Mouse (Mus musculus): ENCODE data around the gene Rbm20. TPM values are rescaled to one million over a fixed set of nuclear protein-coding genes. Genes with fewer than 3 reads are reported as not detected.

Gene Rbm20
- polyA plus RNA-seq, 1 experiment from 2014 or later: 4.0 TPM

DNA sequence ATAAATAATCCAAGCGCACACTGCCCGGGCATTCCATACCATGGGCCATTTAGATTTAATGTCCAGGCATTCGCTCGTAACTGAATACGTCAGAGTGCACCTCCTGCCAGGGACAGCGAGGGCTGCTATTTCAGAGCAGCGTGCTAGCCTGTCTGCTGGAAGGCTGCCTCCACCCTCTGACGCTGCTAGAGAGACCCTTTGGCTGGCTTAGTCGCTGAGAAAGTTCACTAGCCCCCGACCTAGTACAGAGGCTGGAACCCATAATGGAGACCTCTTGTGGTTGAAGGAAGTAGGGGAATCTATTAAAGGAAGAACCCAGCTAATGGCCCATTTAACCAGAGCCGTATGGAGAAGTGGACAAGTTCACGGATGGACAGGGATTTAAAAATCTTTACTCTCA lies 49.2 kb downstream of the Rbm20 start:
- H3K9ac ChIP-seq: no peak overlapping the region
- no peaks in the 10 kb centered on the region for H3K9me3 ChIP-seq
- H3K4me3 ChIP-seq: peak overlapping the region; percentile 25
- no peaks in the 10 kb centered on the region for H3K36me3 ChIP-seq
- ATAC-seq (ENCODE audit: insufficient number of reproducible peaks, low FRiP score, low TSS enrichment, low read depth): 0 out of 2 replicates have a peak, but pooled peaks have one; percentile 36
- H3K4me2 ChIP-seq: peak overlapping the region; percentile 40
- WGBS: 18% methylated on average over 12 of the region's 12 CpGs
- peaks cover 18% of the 10 kb centered on the region for H3K4me1 ChIP-seq
- H3K27ac ChIP-seq: no peak overlapping the region
- H3K27me3 ChIP-seq: peaks cover 3% of the 10 kb centered on the region; the same call in 1 of the 2 replicates

DNA sequence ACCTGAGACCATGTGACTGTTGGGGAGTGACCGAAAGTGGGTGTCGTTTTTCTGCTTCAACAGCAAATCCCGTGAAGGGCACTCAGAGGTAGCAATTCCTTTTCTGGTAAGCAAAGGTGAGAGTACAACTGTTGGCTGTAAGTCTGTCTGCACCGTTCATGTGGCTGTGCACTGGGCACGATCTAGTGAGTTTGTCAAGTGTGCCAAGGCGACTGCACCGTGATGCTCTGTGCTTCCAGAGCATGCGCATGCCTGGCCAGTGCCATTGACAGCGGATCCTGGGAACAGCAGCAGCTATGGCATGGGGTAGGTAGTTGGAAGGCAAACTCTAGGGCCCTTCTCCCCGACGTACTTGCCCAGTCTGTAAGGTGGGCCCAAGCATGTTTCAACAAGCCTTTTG lies 49.6 kb downstream of the Rbm20 start:
- ATAC-seq (ENCODE audit: insufficient number of reproducible peaks, low FRiP score, low TSS enrichment, low read depth): no peak
- 66% methylated on average over 11 of the region's 11 CpGs for WGBS
- Histone ChIP-seq H3K36me3 (no peaks in the 10 kb centered on the region), H3K27me3 (peaks cover 3% of the 10 kb centered on the region; the same call in 1 of the 2 replicates), H3K4me2 (peak overlapping the region; percentile 40; the same call in 1 of the 2 replicates), H3K4me3 (no peak overlapping the region), H3K27ac (no peak overlapping the region), H3K9ac (no peak overlapping the region), H3K9me3 (no peaks in the 10 kb centered on the region), H3K4me1 (peaks cover 18% of the 10 kb centered on the region)

DNA sequence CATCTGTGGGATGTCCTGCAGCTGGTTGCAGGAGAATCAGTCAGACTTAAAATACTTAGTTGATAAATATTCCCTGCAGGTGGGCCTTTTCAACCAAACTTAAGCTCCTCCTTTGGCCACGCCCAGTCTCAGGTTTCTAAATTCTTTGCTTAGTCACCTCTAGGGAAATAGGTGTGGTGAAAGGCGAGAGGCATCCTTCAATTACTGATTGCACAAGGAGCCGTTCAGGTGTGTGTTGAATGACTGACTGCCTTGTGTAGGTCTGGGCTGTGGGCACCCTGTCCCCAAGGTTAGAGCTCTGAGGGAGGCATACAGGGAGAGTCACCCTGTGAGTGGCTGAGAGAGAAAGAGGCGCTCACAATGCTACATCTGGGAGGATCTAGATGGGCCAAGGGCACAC lies 50.2 kb downstream of the Rbm20 start:
- WGBS: 54% methylated on average over 4 of the region's 4 CpGs
- Histone ChIP-seq H3K9me3 (no peaks in the 10 kb centered on the region), H3K4me2 (no peak overlapping the region), H3K4me1 (peaks cover 18% of the 10 kb centered on the region), H3K9ac (no peak overlapping the region), H3K27me3 (peaks cover 3% of the 10 kb centered on the region; the same call in 1 of the 2 replicates), H3K4me3 (no peak overlapping the region), H3K36me3 (no peaks in the 10 kb centered on the region), H3K27ac (no peak overlapping the region)
- no peak for ATAC-seq (ENCODE audit: insufficient number of reproducible peaks, low FRiP score, low TSS enrichment, low read depth)

DNA sequence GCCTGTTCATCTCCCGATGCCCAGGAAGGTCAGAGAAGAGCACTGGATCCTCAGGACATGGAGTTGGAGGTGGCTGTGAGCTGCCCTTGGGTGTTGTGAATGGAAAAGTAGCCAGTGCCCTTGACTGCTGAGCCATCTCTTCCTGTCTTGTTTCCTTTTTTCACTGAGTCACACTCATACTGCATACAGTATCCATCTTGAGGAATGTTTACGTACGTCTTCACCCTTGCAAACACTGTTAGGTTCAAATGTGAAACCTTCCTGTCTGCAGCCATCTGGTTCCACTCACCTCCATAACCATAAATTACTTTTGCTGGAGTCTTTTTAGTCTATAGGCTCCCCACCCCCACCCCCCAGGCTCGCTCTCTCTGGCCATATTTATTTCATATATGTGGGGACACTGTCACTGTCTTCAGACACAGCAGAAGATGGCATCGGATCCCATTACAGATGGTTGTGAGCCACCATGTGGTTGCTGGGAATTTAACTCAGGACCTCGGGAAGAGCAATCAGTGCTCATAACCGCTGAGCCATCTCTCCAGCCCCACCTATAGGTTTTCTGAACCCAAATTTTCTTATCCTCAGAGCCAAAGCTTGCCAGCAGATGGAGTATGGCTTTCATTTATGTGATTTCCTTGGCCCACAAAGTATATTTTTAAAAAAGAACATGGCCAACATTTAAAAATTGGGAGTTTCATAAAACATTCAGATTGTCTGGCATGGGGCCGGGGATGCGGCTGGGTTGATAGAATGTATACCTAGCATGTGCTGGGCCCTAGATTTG lies 51.0 kb downstream of the Rbm20 start:
- Histone ChIP-seq H3K9me3 (no peaks in the 10 kb centered on the region), H3K9ac (no peak overlapping the region), H3K4me2 (no peak overlapping the region), H3K4me3 (no peak overlapping the region), H3K27ac (no peak overlapping the region), H3K4me1 (peaks cover 18% of the 10 kb centered on the region), H3K27me3 (peaks cover 3% of the 10 kb centered on the region; the same call in 1 of the 2 replicates), H3K36me3 (no peaks in the 10 kb centered on the region)
- WGBS: 54% methylated on average over 9 of the region's 9 CpGs
- no peak for ATAC-seq (ENCODE audit: insufficient number of reproducible peaks, low FRiP score, low TSS enrichment, low read depth)

DNA sequence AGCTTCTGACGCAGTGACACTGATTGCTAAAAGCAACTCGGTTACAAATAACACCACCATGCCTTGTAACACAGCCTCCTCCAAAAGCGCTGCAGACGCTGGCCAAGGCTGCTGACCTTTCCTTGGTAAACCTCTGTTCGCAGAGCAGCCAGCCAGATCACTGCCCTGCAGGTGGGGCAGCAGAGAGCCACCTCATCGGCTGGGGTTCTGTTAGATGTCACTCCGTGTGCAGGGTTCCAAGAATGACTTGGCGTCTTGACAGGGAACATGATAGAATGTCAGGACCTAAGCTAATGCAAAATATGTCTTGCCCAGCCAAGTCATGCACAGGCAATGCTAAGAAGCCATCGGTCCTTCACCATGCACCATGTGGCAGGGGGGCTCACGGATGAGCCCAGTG lies 52.8 kb downstream of the Rbm20 start:
- Histone ChIP-seq H3K9ac (no peak overlapping the region), H3K36me3 (no peaks in the 10 kb centered on the region), H3K4me1 (peaks cover 18% of the 10 kb centered on the region), H3K27me3 (peaks cover 3% of the 10 kb centered on the region; the same call in 1 of the 2 replicates), H3K4me2 (no peak overlapping the region), H3K9me3 (no peaks in the 10 kb centered on the region), H3K4me3 (no peak overlapping the region), H3K27ac (no peak overlapping the region)
- WGBS: 64% methylated on average over 10 of the region's 10 CpGs
- no peak for ATAC-seq (ENCODE audit: insufficient number of reproducible peaks, low FRiP score, low TSS enrichment, low read depth)

DNA sequence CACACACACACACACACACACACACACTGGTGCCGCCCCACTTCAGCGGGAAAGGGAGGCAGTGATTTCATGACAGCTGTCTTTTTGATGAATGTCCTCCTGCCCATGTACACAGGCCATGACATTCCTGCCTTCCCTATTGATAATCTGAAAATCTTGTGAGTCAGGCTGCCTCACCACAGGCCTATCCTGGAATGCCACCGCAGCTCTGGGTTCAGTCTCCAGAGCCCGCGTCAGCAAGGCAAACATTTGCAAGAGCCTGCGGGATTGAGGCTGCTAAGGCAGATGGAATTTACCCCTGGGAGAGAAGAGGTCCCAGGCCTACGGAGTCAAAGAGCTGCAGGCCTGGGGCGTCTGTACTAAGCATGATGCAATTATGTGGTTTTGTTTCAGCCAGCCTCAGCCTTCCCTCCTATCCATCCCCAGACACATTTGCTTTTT lies 54.7 kb downstream of the Rbm20 start:
- H3K27ac ChIP-seq: no peak overlapping the region
- no peaks in the 10 kb centered on the region for H3K9me3 ChIP-seq
- no peak overlapping the region for H3K4me3 ChIP-seq
- no peak overlapping the region for H3K4me2 ChIP-seq
- peaks cover 10% of the 10 kb centered on the region; the same call in 1 of the 2 replicates for H3K4me1 ChIP-seq
- no peak for ATAC-seq (ENCODE audit: insufficient number of reproducible peaks, low FRiP score, low TSS enrichment, low read depth)
- no peak overlapping the region for H3K9ac ChIP-seq
- H3K36me3 ChIP-seq: no peaks in the 10 kb centered on the region
- H3K27me3 ChIP-seq: peaks cover 2% of the 10 kb centered on the region; the same call in 1 of the 2 replicates
- 48% methylated on average over 8 of the region's 8 CpGs for WGBS

DNA sequence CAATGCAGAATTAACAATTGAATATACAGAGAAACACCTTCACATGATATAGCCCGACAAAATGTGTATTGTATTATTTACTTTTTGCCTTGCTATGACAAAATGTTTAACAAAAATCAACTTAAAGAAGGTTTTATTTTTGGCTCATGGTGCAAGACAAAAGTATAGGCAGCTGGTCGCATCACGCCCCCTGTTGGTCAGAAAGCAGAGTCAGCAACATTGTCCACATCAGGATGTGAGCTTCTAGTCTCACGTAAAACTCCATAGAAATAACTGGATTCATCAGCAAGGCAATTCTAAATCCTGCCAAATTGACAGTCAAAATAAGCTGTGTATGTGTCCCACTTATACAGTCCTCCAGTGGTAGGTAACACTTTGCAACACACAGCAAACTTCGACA lies 57.7 kb downstream of the Rbm20 start:
- H3K27ac ChIP-seq: no peak overlapping the region
- no peaks in the 10 kb centered on the region for H3K27me3 ChIP-seq
- H3K4me3 ChIP-seq: no peak overlapping the region
- H3K4me2 ChIP-seq: no peak overlapping the region
- no peak for ATAC-seq (ENCODE audit: insufficient number of reproducible peaks, low FRiP score, low TSS enrichment, low read depth)
- no peak overlapping the region for H3K9ac ChIP-seq
- no peaks in the 10 kb centered on the region for H3K36me3 ChIP-seq
- WGBS: 56% methylated on average over 5 of the region's 5 CpGs
- peaks cover 6% of the 10 kb centered on the region for H3K4me1 ChIP-seq
- no peaks in the 10 kb centered on the region for H3K9me3 ChIP-seq

DNA sequence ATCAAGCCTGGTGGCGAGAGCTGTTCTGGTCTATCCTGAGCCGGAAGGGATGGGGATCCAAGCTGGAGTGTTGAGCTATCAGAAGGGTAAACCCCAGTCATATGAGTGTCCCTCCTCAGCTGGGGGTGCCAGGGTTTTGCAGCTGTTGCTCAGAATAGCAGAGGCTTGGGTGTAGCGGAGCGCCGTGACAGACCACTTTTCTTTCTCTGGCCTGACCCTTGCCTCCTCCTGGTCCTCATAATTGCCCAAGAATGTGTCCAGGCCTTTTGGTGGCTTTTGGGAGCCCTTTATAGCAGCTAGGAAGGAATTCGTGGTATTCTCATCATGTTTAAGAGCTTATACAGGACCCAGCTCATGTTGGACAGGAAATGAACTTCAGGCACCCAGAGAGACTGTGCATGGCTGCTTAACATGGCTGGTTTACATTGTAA lies 61.6 kb downstream of the Rbm20 start:
- Histone ChIP-seq H3K27me3 (no peaks in the 10 kb centered on the region), H3K4me3 (no peak overlapping the region), H3K4me2 (no peak overlapping the region), H3K9me3 (no peaks in the 10 kb centered on the region), H3K9ac (no peak overlapping the region), H3K4me1 (peaks cover 6% of the 10 kb centered on the region), H3K27ac (peak overlapping the region; percentile 3; the same call in 1 of the 2 replicates), H3K36me3 (no peaks in the 10 kb centered on the region)
- whole genome bisulfite sequencing: 47% methylated on average over 6 of the region's 6 CpGs
- 0 out of 2 replicates have a peak, but pooled peaks have one; percentile 35 for ATAC-seq (ENCODE audit: insufficient number of reproducible peaks, low FRiP score, low TSS enrichment, low read depth)

DNA sequence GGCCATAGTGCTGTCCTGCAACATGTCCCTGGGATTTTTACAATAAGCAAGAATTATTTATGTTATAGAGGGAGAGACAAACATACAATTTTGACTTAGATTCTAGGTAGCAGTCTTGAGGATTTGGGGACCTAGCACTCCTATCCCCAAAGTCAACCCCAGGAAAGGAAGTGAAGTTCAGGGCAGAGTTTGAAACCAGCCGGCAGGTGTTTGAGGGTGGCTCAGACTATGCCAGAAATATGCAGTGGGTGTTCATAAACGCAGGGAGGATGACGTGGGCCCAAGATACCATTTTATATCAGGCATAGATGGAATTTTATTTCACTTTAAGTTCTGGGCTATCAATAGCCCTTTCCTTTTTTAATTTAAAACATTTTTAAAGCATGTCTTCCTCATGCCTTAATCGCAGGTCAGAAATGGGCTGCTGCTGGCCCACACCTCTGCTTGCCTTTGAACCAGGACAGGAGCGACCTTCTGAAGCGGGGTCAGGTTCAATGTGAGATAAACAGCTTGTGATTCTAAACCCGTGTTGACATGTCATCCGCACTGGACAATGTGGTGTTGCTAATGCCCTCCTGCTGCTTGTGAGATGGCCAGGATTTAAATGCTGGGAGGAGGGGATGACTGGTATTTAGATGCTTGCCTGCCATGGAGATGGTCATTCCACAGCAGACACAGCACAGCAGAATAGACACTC lies 62.6 kb downstream of the Rbm20 start:
- 63% methylated on average over 8 of the region's 8 CpGs for WGBS
- no peak for ATAC-seq (ENCODE audit: insufficient number of reproducible peaks, low FRiP score, low TSS enrichment, low read depth)
- Histone ChIP-seq H3K4me3 (no peak overlapping the region), H3K9me3 (no peaks in the 10 kb centered on the region), H3K9ac (no peak overlapping the region), H3K4me1 (peaks cover 6% of the 10 kb centered on the region), H3K27ac (no peak overlapping the region), H3K36me3 (no peaks in the 10 kb centered on the region), H3K4me2 (no peak overlapping the region), H3K27me3 (no peaks in the 10 kb centered on the region)

DNA sequence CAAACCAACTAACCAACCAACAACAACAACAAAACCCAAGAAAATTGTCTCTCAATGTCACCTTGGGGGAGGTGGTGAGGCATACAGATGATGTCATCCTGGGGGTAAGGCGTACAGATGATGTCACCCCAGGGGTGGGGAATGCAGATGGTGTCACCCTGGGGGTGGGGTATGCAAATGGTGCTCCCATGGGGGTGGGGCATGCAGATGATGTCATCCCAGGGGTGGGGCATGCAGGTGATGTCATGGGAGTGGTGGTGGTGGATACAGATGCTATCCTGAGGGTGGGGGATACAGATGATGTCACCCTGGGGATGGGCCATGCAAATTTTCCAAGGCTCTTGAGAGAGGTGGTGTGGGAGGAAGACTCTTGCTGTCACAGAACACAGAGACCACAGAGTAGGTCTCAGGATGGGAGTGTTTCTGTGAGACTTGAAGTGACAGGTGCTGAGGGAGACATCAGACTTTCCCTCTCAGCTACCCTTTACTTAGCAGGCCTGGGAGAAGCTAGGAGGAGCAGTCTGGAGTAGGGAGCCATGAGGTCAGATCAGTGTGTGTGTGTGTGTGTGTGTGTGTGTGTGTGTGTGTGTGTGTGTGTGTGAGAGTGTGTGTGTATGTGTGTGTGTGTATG lies 63.8 kb downstream of the Rbm20 start:
- no peak overlapping the region for H3K4me2 ChIP-seq
- ATAC-seq (ENCODE audit: insufficient number of reproducible peaks, low FRiP score, low TSS enrichment, low read depth): peak; percentile 52; the same call in 1 of the 2 replicates
- no peaks in the 10 kb centered on the region for H3K9me3 ChIP-seq
- no peaks in the 10 kb centered on the region for H3K36me3 ChIP-seq
- no peak overlapping the region for H3K9ac ChIP-seq
- H3K27me3 ChIP-seq: no peaks in the 10 kb centered on the region
- no peak overlapping the region for H3K27ac ChIP-seq
- H3K4me1 ChIP-seq: peaks cover 6% of the 10 kb centered on the region
- 91% methylated on average over 1 of the region's 1 CpGs for WGBS
- H3K4me3 ChIP-seq: no peak overlapping the region

DNA sequence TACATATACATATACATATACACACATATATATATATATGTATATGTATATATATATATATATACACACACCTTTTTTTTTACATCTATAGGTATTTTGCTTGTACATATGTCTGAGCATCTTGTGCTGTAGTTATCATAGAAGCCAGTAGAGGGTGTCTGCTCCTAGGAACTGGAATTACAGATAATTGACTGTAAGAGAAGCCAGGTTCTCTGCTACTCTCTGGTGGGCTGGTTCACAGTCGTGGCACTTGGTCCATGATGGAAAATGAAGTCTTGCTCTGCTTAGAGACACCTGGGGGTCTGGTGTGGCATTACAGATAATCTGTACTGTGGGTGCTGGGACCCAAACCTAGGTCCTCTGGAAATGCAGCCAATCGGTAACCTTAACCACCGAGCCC lies 64.8 kb downstream of the Rbm20 start:
- 67% methylated on average over 3 of the region's 3 CpGs for WGBS

More for the DNA sequence above, 64.8 kb downstream of the Rbm20 start:
- no peak overlapping the region for H3K9ac ChIP-seq
- no peak overlapping the region for H3K27ac ChIP-seq
- no peak for ATAC-seq (ENCODE audit: insufficient number of reproducible peaks, low FRiP score, low TSS enrichment, low read depth)
- H3K9me3 ChIP-seq: no peaks in the 10 kb centered on the region
- no peak overlapping the region for H3K4me3 ChIP-seq
- H3K4me2 ChIP-seq: no peak overlapping the region
- no peaks in the 10 kb centered on the region for H3K27me3 ChIP-seq
- H3K36me3 ChIP-seq: no peaks in the 10 kb centered on the region
- peaks cover 6% of the 10 kb centered on the region for H3K4me1 ChIP-seq

Data from limb, embryonic 15.5 days (tissue).